Mouse (Mus musculus) CD4-positive naive resting alpha-beta T cell, adult 57 days (primary cell): Measurements from ENCODE around the gene Cmtm1. TPM values are rescaled to one million over a fixed set of nuclear protein-coding genes. Genes with fewer than 3 reads are reported as not detected.

Experiments
- total RNA-seq: library from RNA; stranded (reverse); gene quantifications from one replicate; pipeline ENCODE4 v1.2.4, GENCODE M21; 2023

Gene Cmtm1
- total RNA-seq = not detected

GRCm38 (mm10) chr8:104309441-104310155, at the start of gene Cmtm1, which contains the start of gene Gm45711:
Gene Cmtm1, minus strand, starts transcription at chr8:104310145.
Gene Gm45711, minus strand, starts transcription at chr8:104310081.

GRCm38 (mm10) chr8:104339229-104339982, 29.5 kb upstream of the Cmtm1 start, which contains the start of gene Cmtm3:
Gene Cmtm3, plus strand, starts transcription at chr8:104339410.

GRCm38 (mm10) chr8:104321930-104322329, 12.0 kb upstream of the Cmtm1 start, which contains the start of gene Cmtm2b:
Gene Cmtm2b, plus strand, starts transcription at chr8:104322230.

GRCm38 (mm10) chr8:104321267-104321666, 11.3 kb upstream of the Cmtm1 start, which contains the start of gene Gm11020:
Gene Gm11020, plus strand, starts transcription at chr8:104321567.

GRCm38 (mm10) chr8:104293081-104293480, 16.9 kb downstream of the Cmtm1 start, which contains the start of gene Cmtm2a:
Gene Cmtm2a, minus strand, starts transcription at chr8:104293181.

GRCm38 (mm10) chr8:104250439-104251367, 59.2 kb downstream of the Cmtm1 start, which contains the start of gene Cklf:
Gene Cklf, plus strand, starts transcription at chr8:104250861.

GRCm38 (mm10) chr8:104248276-104248675, 61.7 kb downstream of the Cmtm1 start, which contains the start of gene Tk2:
Gene Tk2, minus strand, starts transcription at chr8:104248558.

Other genes with a start within 250 kb of the Cmtm1 start
- gene Cdh5, start 208.5 kb downstream of the Cmtm1 start, total RNA-seq = 1.3 TPM
- not detected for gene Bean1, start 139.7 kb downstream of the Cmtm1 start, total RNA-seq
- gene Tk2, start 61.6 kb downstream of the Cmtm1 start, total RNA-seq = 71.7 TPM
- 42.5 TPM for gene Cklf, start 59.3 kb downstream of the Cmtm1 start, total RNA-seq
- not detected for gene Cmtm2a, start 17.0 kb downstream of the Cmtm1 start, total RNA-seq
- not detected for gene Gm45711, start 64 bp downstream of the Cmtm1 start, total RNA-seq
- not detected for gene Gm11020, start 11.4 kb upstream of the Cmtm1 start, total RNA-seq
- gene Cmtm2b, start 12.1 kb upstream of the Cmtm1 start, total RNA-seq = not detected
- 14.6 TPM for gene Cmtm3, start 29.3 kb upstream of the Cmtm1 start, total RNA-seq
- gene Cmtm4, start 85.7 kb upstream of the Cmtm1 start, total RNA-seq = 2.8 TPM
- 77.2 TPM for gene Dync1li2, start 132.9 kb upstream of the Cmtm1 start, total RNA-seq
- gene Terb1, start 199.8 kb upstream of the Cmtm1 start, total RNA-seq = 0.21 TPM
- gene Nae1, start 224.5 kb upstream of the Cmtm1 start, total RNA-seq = 44.5 TPM
- 1.5 TPM for gene Car7, start 224.5 kb upstream of the Cmtm1 start, total RNA-seq